Mouse (Mus musculus): ENCODE results near the gene Ttll3.

- TF ChIP-seq POLR2A (IDR thresholded peaks at IDR 0.05; ENCODE audit: low read depth, low read length) (no peak), CTCF (IDR thresholded peaks at IDR 0.05; ENCODE audit: extremely low read depth, insufficient read length, insufficient replicate concordance, low read depth, low read length) (no peak)
Observed at GRCm38 (mm10) chr6:113455007-113455406, 65.9 kb downstream of the Ttll3 start.
